Mouse (Mus musculus) ES-E14 (cell line): ENCODE results near the gene Myo1f. TPM values are rescaled to one million over a fixed set of nuclear protein-coding genes. Genes with fewer than 3 reads are reported as not detected.
A peak's percentile ranks its signal among the peaks of the same experiment; 100 is the strongest.

Source experiments
- DNase-seq: peaks from one replicate; pipeline ENCODE4 v3.0.0-alpha.2; 2013; ENCODE audit warnings: low read depth, low spot score
- H3K27ac ChIP-seq: 2 replicates; pipeline ENCODE4 v1.5.1; 2012; ENCODE audit warnings: low read depth, mild to moderate bottlenecking, low read length, moderate library complexity, mixed read lengths; ENCODE audit not compliant: poor library complexity, insufficient read depth, severe bottlenecking
- H3K36me3 ChIP-seq: 2 replicates; pipeline ENCODE4 v1.6.1; 2012; ENCODE audit warnings: mild to moderate bottlenecking, low read length, moderate library complexity, mixed read lengths; ENCODE audit not compliant: control insufficient read depth, poor library complexity, insufficient read depth, severe bottlenecking
- H3K4me1 ChIP-seq, 2 experiments: fragments of 150-350 bp in 1 of 2; sonication (generic) in 1 of 2; 2 replicates each; pipeline ENCODE4 v1.6.1; 2012; ENCODE audit warnings: low read length in 2 of 2, mild to moderate bottlenecking in 1 of 2, mixed read lengths in 1 of 2; ENCODE audit not compliant: control insufficient read depth in 2 of 2, insufficient read depth in 2 of 2, poor library complexity in 1 of 2
- H3K4me3 ChIP-seq, 2 experiments: fragments of 150-350 bp in 1 of 2; sonication (generic) in 1 of 2; 2 replicates each; pipeline ENCODE4 v1.5.1; 2012; ENCODE audit warnings: low read length in 2 of 2, low read depth in 1 of 2, mild to moderate bottlenecking in 1 of 2, mixed read lengths in 1 of 2; ENCODE audit not compliant: insufficient read depth in 1 of 2, poor library complexity in 1 of 2, severe bottlenecking in 1 of 2
- H3K9ac ChIP-seq: 2 replicates; pipeline ENCODE4 v1.6.1; 2012; ENCODE audit warnings: low read depth, mild to moderate bottlenecking, low read length, mixed read lengths; ENCODE audit not compliant: poor library complexity, insufficient read depth, severe bottlenecking
- H3K9me3 ChIP-seq: fragments of 150-350 bp; sonication (generic); 2 replicates; pipeline ENCODE4 v1.6.1; 2012; ENCODE audit warnings: low read depth, mild to moderate bottlenecking, low read length; ENCODE audit not compliant: control insufficient read depth, insufficient read depth
- CHD2 ChIP-seq: IDR thresholded peaks from 2 replicates; pipeline ENCODE4 v1.6.1; 2014; ENCODE audit warnings: mild to moderate bottlenecking, low read depth, low read length, inconsistent platforms
- HCFC1 ChIP-seq: IDR thresholded peaks from 2 replicates; pipeline ENCODE4 v1.6.1; 2012; ENCODE audit warnings: low read length, inconsistent platforms, borderline replicate concordance; ENCODE audit not compliant: insufficient read depth
- MAFK ChIP-seq: IDR thresholded peaks from 2 replicates; pipeline ENCODE4 v1.6.1; 2014; ENCODE audit warnings: mild to moderate bottlenecking, low read depth, low read length, inconsistent platforms; ENCODE audit not compliant: insufficient read depth
- ZC3H11A ChIP-seq: IDR thresholded peaks from 2 replicates; pipeline ENCODE4 v1.6.1; 2012; ENCODE audit warnings: low read depth, mild to moderate bottlenecking, inconsistent platforms, low read length, borderline replicate concordance
- ZNF384 ChIP-seq: IDR thresholded peaks from 2 replicates; pipeline ENCODE4 v1.6.1; 2012; ENCODE audit warnings: low read depth, low read length, inconsistent platforms
- in situ Hi-C, 2 experiments: fragments of 600-800 bp; cut with MboI; formaldehyde crosslinking; loops; one replicate each; pipeline ENCODE4 v1.15.1; 2025; ENCODE audit warnings: low sequenced_read_pairs in 2 of 2, inconsistent platforms in 1 of 2; ENCODE audit not compliant: unreplicated experiment in 2 of 2
- total RNA-seq: library from RNA; depleted of rRNA; stranded (reverse); fragments of 300-350 nt; gene quantifications from 2 replicates; pipeline ENCODE4 v1.2.3, GENCODE M21; 2012

The Myo1f gene
- total RNA-seq, 1 experiment, result 11.9 TPM

DNA sequence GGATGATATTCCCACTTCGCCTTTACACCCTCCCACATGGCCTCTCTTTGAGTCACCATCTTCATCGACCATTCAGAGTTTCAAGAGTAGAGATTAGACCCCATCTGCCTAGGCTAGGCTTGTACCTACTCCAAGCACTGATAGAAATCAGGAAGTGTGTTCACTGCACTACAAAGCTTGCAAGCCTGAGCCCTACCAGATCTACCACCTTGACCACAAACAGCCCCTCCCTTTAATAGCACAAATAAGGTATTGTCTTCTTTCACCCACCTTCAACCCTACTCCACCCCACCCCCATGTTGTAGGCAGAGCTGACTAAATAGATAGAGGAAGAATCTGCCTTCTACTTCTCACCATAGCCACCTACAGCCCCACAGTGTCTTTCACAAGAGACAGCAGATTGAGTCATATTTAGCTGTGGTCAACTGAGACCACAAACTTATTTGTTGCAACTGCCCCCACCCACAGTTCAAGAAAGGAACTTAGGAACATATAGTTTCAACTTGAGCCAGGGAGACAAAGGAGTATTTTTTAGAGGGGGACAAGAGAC lies 8.1 kb downstream of the Myo1f start:
- TF ChIP-seq CHD2, result no peak
- TF ChIP-seq ZC3H11A, result no peak
- no peak for TF ChIP-seq HCFC1
- TF ChIP-seq ZNF384, result no peak
- TF ChIP-seq MAFK, result no peak
- Histone ChIP-seq H3K27ac (no peak overlapping the region), H3K4me3 (no peak overlapping the region), H3K4me1 (no peaks in the 10 kb centered on the region), H3K9ac (no peak overlapping the region), H3K36me3 (no peaks in the 10 kb centered on the region), H3K9me3 (no peaks in the 10 kb centered on the region)
- in situ Hi-C loops, result no loop called here
- DNase-seq, result no peak

DNA sequence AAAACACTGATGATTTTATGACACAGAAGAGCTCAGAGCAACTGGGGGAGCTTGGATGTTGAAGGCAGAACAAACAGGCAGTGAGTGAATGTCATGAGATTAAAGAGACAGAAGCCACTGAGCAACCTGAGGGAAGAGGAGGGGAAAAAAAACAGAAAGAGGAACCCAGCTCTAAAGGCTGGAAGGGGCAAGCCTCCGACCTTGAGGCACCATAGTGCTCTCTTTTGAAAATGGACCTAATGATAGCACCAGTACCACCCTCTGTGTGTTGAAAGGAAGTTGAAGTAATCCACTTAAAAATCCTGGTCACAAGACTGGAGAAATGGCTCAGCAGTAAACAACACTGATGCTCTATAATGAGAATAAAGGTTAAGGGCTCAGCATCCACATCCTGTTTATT lies 9.1 kb downstream of the Myo1f start:
- Histone ChIP-seq H3K36me3 (no peaks in the 10 kb centered on the region), H3K4me1 (no peaks in the 10 kb centered on the region), H3K4me3 (no peak overlapping the region), H3K9me3 (no peaks in the 10 kb centered on the region), H3K9ac (no peak overlapping the region), H3K27ac (no peak overlapping the region)
- DNase-seq, result no peak
- no peak for TF ChIP-seq ZC3H11A
- no peak for TF ChIP-seq MAFK
- no peak for TF ChIP-seq CHD2
- no peak for TF ChIP-seq HCFC1
- TF ChIP-seq ZNF384, result no peak
- in situ Hi-C loops, result no loop called here

DNA sequence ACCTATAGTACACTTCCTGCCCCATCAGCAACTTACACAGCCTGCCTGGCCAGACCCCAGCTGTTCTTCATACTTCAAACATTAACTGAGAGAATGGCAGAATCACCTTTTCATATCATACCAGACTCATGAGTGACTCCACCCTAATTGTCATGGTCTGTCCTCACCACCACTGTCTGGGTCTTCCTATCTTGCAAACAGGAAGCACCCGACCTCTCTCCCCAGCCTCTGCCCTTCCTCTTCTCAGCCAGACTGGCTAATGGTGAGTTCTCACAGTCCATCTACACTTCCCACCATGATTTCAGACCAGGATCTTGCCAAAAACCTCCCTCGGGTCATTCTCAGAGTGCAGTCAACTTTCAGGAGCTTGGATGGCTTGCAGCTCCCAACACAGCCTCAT lies 10.7 kb downstream of the Myo1f start:
- in situ Hi-C loops, result no loop called here
- no peak overlapping the region for H3K27ac ChIP-seq
- H3K4me1 ChIP-seq, result no peaks in the 10 kb centered on the region
- no peak overlapping the region for H3K4me3 ChIP-seq
- TF ChIP-seq ZC3H11A (no peak), HCFC1 (no peak), ZNF384 (no peak), CHD2 (no peak), MAFK (no peak)
- DNase-seq, result no peak
- H3K9ac ChIP-seq, result no peak overlapping the region
- no peaks in the 10 kb centered on the region for H3K36me3 ChIP-seq
- no peaks in the 10 kb centered on the region for H3K9me3 ChIP-seq

DNA sequence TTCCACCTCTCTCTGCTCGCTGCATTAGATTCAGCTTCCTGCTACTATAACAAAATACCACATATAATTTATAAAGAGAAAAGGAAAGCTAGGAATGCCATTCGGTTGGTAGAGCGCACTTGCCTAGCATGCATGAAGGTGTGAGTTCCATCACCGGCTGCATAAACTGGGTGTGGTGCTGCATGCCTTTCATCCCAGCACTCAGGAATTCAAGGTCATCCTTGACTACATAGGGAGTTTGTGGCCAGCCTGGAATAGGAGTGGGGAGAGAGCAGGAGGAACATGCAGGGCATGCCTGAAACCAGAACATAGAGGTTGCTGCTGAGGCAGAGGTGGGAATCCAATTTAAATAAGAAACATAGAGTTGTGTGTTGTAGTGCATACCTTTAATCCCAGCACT lies 28.6 kb downstream of the Myo1f start:
- in situ Hi-C loops, result no loop called here
- Histone ChIP-seq H3K9ac (no peak overlapping the region), H3K27ac (no peak overlapping the region), H3K4me1 (peaks cover 0 to 11% of the 10 kb centered on the region in 2 experiments; a peak in 3 of 4 replicates), H3K4me3 (no peak overlapping the region), H3K36me3 (no peaks in the 10 kb centered on the region), H3K9me3 (no peaks in the 10 kb centered on the region)
- TF ChIP-seq ZC3H11A (no peak), ZNF384 (no peak), MAFK (no peak)
- DNase-seq, result no peak

DNA sequence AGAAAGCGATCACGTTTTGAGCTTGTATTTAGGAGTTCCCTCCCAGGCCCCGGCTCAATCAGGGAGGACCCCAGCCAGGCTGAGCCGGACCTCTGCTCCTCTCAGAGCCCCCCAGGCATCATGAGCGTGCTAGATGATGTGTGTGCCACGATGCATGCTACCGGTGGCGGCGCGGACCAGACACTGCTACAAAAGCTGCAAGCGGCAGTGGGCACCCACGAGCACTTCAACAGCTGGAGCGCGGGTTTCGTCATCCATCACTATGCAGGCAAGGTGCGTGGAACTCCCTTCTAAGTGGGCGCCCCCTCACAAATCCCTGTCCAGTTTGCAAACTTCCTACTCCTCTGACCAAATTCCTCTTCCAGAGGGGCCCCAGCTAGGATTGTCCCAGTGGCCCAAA lies 30.5 kb downstream of the Myo1f start:
- peaks cover 0 to 11% of the 10 kb centered on the region in 2 experiments; a peak in 3 of 4 replicates for H3K4me1 ChIP-seq
- TF ChIP-seq MAFK (no peak), HCFC1 (no peak), CHD2 (no peak), ZC3H11A (no peak), ZNF384 (no peak)
- no peak overlapping the region for H3K27ac ChIP-seq
- DNase-seq, result no peak
- H3K9me3 ChIP-seq, result no peaks in the 10 kb centered on the region
- peak overlapping the region; percentile 38 to 64 for H3K4me3 ChIP-seq
- in situ Hi-C loops, result no loop called here
- peak overlapping the region; percentile 48 for H3K9ac ChIP-seq
- no peaks in the 10 kb centered on the region for H3K36me3 ChIP-seq
